Mouse (Mus musculus) liver, embryonic 13.5 days (tissue): ENCODE measurements at regions not wholly inside any gene's neighbourhood (a gene's known extent, or its start where the extent isn't known, plus 50 kb on each side); places are given as distances from the start of the nearest gene placed in this dataset.

ENCODE experiments used
- ATAC-seq: fragments of 200-750 bp; cut with Nextera tagmentation; 2 replicates; pipeline ENCODE4 v1.8.0; 2017; ENCODE audit warnings: low read depth, mild to moderate bottlenecking, moderate number of reproducible peaks, moderate library complexity
- DNase-seq: peaks from one replicate; pipeline ENCODE4 v3.0.0; 2022
- H3K27ac ChIP-seq: fragments of 300-500 bp; sonication (generic); 2 replicates; pipeline ENCODE4 v1.5.1; 2015; ENCODE audit warnings: moderate library complexity, mild to moderate bottlenecking, inconsistent platforms
- H3K27me3 ChIP-seq: fragments of 300-500 bp; sonication (generic); 2 replicates; pipeline ENCODE4 v1.6.1; 2015; ENCODE audit warnings: mild to moderate bottlenecking, inconsistent platforms
- H3K36me3 ChIP-seq: fragments of 300-500 bp; sonication (generic); 2 replicates; pipeline ENCODE4 v1.6.1; 2015; ENCODE audit warnings: mild to moderate bottlenecking, inconsistent platforms
- H3K4me1 ChIP-seq: fragments of 300-500 bp; sonication (generic); replicated peaks from 2 replicates; pipeline ENCODE4 v1.6.1; 2015; ENCODE audit warnings: inconsistent platforms
- H3K4me2 ChIP-seq: fragments of 300-500 bp; sonication (generic); 2 replicates; pipeline ENCODE4 v1.6.1; 2015; ENCODE audit warnings: inconsistent platforms, mild to moderate bottlenecking, moderate library complexity
- H3K4me3 ChIP-seq: fragments of 300-500 bp; sonication (generic); replicated peaks from 2 replicates; pipeline ENCODE4 v1.5.1; 2015; ENCODE audit warnings: mild to moderate bottlenecking, inconsistent platforms
- H3K9ac ChIP-seq: fragments of 300-500 bp; sonication (generic); 2 replicates; pipeline ENCODE4 v1.6.1; 2015; ENCODE audit warnings: mild to moderate bottlenecking, inconsistent platforms
- H3K9me3 ChIP-seq: fragments of 300-500 bp; sonication (generic); replicated peaks from 2 replicates; pipeline ENCODE4 v1.6.1; 2016; ENCODE audit warnings: inconsistent platforms
- WGBS: fragments of 180-500 bp; shearing (Covaris S2); methylation state at CpG from one replicate; pipeline ENCODE4 v1.1.7; 2015; ENCODE audit not compliant: insufficient replicate concordance; 5-methylcytosine and 5-hydroxymethylcytosine counted together

GRCm38 (mm10) chr9:46610101-46611005, 290.6 kb upstream of the 4931429L15Rik start:
- no peak for ATAC-seq
- 37% methylated on average over 11 of the region's 11 CpGs for WGBS
- no peaks in the 10 kb centered on the region for H3K36me3 ChIP-seq

GRCm38 (mm10) chr9:46608695-46609094, 288.9 kb upstream of the 4931429L15Rik start:
- H3K36me3 ChIP-seq = no peaks in the 10 kb centered on the region
- WGBS = 75% methylated on average over 8 of the region's 8 CpGs
- no peak overlapping the region for H3K9ac ChIP-seq
- DNase-seq (no peak), ATAC-seq (no peak)
- H3K4me1 ChIP-seq = no peaks in the 10 kb centered on the region
- H3K27me3 ChIP-seq = no peaks in the 10 kb centered on the region
- no peak overlapping the region for H3K4me2 ChIP-seq
- H3K9me3 ChIP-seq = no peaks in the 10 kb centered on the region
- no peak overlapping the region for H3K27ac ChIP-seq
- no peak overlapping the region for H3K4me3 ChIP-seq

More at GRCm38 (mm10) chr9:46610101-46611005, 290.6 kb upstream of the 4931429L15Rik start:
- H3K27ac ChIP-seq = no peak overlapping the region
- H3K4me2 ChIP-seq = no peak overlapping the region
- no peaks in the 10 kb centered on the region for H3K27me3 ChIP-seq
- no peaks in the 10 kb centered on the region for H3K4me1 ChIP-seq
- H3K9me3 ChIP-seq = no peaks in the 10 kb centered on the region
- H3K9ac ChIP-seq = no peak overlapping the region
- no peak overlapping the region for H3K4me3 ChIP-seq
- DNase-seq = no peak

GRCm38 (mm10) chr9:46600803-46601202, 281.0 kb upstream of the 4931429L15Rik start:
- Histone ChIP-seq H3K27me3 (no peaks in the 10 kb centered on the region), H3K36me3 (no peaks in the 10 kb centered on the region), H3K9me3 (no peaks in the 10 kb centered on the region), H3K9ac (no peak overlapping the region), H3K27ac (no peak overlapping the region), H3K4me1 (no peaks in the 10 kb centered on the region), H3K4me3 (no peak overlapping the region), H3K4me2 (no peak overlapping the region)
- DNase-seq (no peak), ATAC-seq (no peak)
- WGBS = 75% methylated on average over 9 of the region's 9 CpGs

- H3K36me3 ChIP-seq = no peaks in the 10 kb centered on the region
- ATAC-seq (no peak), DNase-seq (no peak)
- WGBS = 50% methylated on average over 8 of the region's 8 CpGs
- H3K27ac ChIP-seq = no peak overlapping the region
- no peak overlapping the region for H3K4me2 ChIP-seq
- no peaks in the 10 kb centered on the region for H3K4me1 ChIP-seq
- no peak overlapping the region for H3K9ac ChIP-seq
- H3K9me3 ChIP-seq = no peaks in the 10 kb centered on the region
- H3K27me3 ChIP-seq = no peaks in the 10 kb centered on the region
- H3K4me3 ChIP-seq = no peak overlapping the region
Observed at GRCm38 (mm10) chr9:46599931-46600708, 280.3 kb upstream of the 4931429L15Rik start.

GRCm38 (mm10) chr9:46598518-46598917, 278.7 kb upstream of the 4931429L15Rik start:
- Histone ChIP-seq H3K36me3 (no peaks in the 10 kb centered on the region), H3K27me3 (no peaks in the 10 kb centered on the region), H3K9ac (no peak overlapping the region), H3K4me1 (no peaks in the 10 kb centered on the region), H3K27ac (no peak overlapping the region), H3K9me3 (no peaks in the 10 kb centered on the region), H3K4me2 (no peak overlapping the region), H3K4me3 (no peak overlapping the region)
- WGBS = 70% methylated on average over 6 of the region's 6 CpGs
- no peak for DNase-seq
- ATAC-seq = no peak

- no peaks in the 10 kb centered on the region for H3K4me1 ChIP-seq
- WGBS = 52% methylated on average over 6 of the region's 6 CpGs
- DNase-seq = no peak
- no peak overlapping the region for H3K9ac ChIP-seq
- no peak overlapping the region for H3K4me2 ChIP-seq
- H3K9me3 ChIP-seq = 0 out of 2 replicates have a peak, but pooled peaks cover 4% of the 10 kb centered on the region
- ATAC-seq = no peak
- H3K36me3 ChIP-seq = no peaks in the 10 kb centered on the region
- H3K27me3 ChIP-seq = no peaks in the 10 kb centered on the region
- H3K4me3 ChIP-seq = no peak overlapping the region
- no peak overlapping the region for H3K27ac ChIP-seq
Observed at GRCm38 (mm10) chr9:46593444-46593843, 273.7 kb upstream of the 4931429L15Rik start.

GRCm38 (mm10) chr9:46592908-46593307, 273.1 kb upstream of the 4931429L15Rik start:
- H3K4me1 ChIP-seq = no peaks in the 10 kb centered on the region
- H3K27ac ChIP-seq = no peak overlapping the region
- WGBS = 68% methylated on average over 7 of the region's 7 CpGs
- no peak overlapping the region for H3K4me2 ChIP-seq
- no peak for DNase-seq
- H3K9me3 ChIP-seq = 0 out of 2 replicates have a peak, but pooled peaks cover 4% of the 10 kb centered on the region
- no peak overlapping the region for H3K9ac ChIP-seq
- ATAC-seq = no peak
- no peaks in the 10 kb centered on the region for H3K36me3 ChIP-seq
- no peak overlapping the region for H3K4me3 ChIP-seq
- H3K27me3 ChIP-seq = no peaks in the 10 kb centered on the region

GRCm38 (mm10) chr9:46586818-46587217, 267.0 kb upstream of the 4931429L15Rik start:
- H3K27me3 ChIP-seq = no peaks in the 10 kb centered on the region
- no peak overlapping the region for H3K4me3 ChIP-seq
- DNase-seq = no peak
- no peak overlapping the region for H3K4me2 ChIP-seq
- no peak overlapping the region for H3K9ac ChIP-seq
- no peak for ATAC-seq
- H3K36me3 ChIP-seq = no peaks in the 10 kb centered on the region
- no peak overlapping the region for H3K27ac ChIP-seq
- WGBS = 66% methylated on average over 8 of the region's 8 CpGs
- H3K9me3 ChIP-seq = no peaks in the 10 kb centered on the region; the same call in 1 of the 2 replicates
- no peaks in the 10 kb centered on the region for H3K4me1 ChIP-seq

- no peak overlapping the region for H3K27ac ChIP-seq
- no peak overlapping the region for H3K4me2 ChIP-seq
- H3K9ac ChIP-seq = no peak overlapping the region
- no peak for ATAC-seq
- no peaks in the 10 kb centered on the region for H3K27me3 ChIP-seq
- no peaks in the 10 kb centered on the region for H3K4me1 ChIP-seq
- H3K4me3 ChIP-seq = no peak overlapping the region
- 28% methylated on average over 4 of the region's 4 CpGs for WGBS
- H3K9me3 ChIP-seq = peaks cover 8% of the 10 kb centered on the region; the same call in 1 of the 2 replicates
- H3K36me3 ChIP-seq = no peaks in the 10 kb centered on the region
- no peak for DNase-seq
Observed at GRCm38 (mm10) chr9:46581844-46582243, 262.1 kb upstream of the 4931429L15Rik start.

GRCm38 (mm10) chr9:46562301-46562700, 242.5 kb upstream of the 4931429L15Rik start:
- WGBS = 66% methylated on average over 4 of the region's 4 CpGs

GRCm38 (mm10) chr9:46558481-46558880, 238.7 kb upstream of the 4931429L15Rik start:
- Histone ChIP-seq H3K4me3 (no peak overlapping the region), H3K9ac (no peak overlapping the region), H3K4me1 (no peaks in the 10 kb centered on the region), H3K9me3 (peaks cover 6% of the 10 kb centered on the region; the same call in 1 of the 2 replicates), H3K27ac (no peak overlapping the region), H3K4me2 (no peak overlapping the region), H3K27me3 (no peaks in the 10 kb centered on the region), H3K36me3 (no peaks in the 10 kb centered on the region)
- no peak for DNase-seq
- ATAC-seq = no peak
- 69% methylated on average over 5 of the region's 5 CpGs for whole genome bisulfite sequencing

More at GRCm38 (mm10) chr9:46562301-46562700, 242.5 kb upstream of the 4931429L15Rik start:
- H3K27ac ChIP-seq = no peak overlapping the region
- no peak overlapping the region for H3K4me2 ChIP-seq
- H3K27me3 ChIP-seq = no peaks in the 10 kb centered on the region
- H3K4me1 ChIP-seq = no peaks in the 10 kb centered on the region
- H3K9me3 ChIP-seq = no peaks in the 10 kb centered on the region
- H3K36me3 ChIP-seq = no peaks in the 10 kb centered on the region
- ATAC-seq (no peak), DNase-seq (no peak)
- H3K4me3 ChIP-seq = no peak overlapping the region
- no peak overlapping the region for H3K9ac ChIP-seq
